In the genomic region with DNA sequence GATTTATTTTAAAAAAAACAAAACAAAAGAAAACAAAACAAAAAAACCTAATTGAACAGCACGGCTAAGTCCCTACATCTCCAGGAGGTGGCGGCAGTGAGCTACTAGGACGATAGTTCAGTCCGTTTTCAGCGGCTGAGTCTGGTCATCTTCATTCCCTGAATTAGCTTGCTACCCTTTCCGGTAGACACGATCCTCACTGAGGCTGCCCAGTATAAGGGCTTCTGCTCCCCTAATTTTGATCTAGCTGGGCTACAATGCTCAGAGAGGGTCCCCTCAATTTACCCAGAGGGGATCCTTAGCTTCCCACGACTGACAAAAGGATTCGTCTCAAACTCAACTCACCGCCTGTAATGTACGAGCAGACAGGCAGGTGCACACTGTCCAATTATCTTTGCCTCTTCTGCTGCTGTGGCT, we compare ENCODE assay signal across 8 mouse cellular contexts. TPM values are rescaled to one million over a fixed set of nuclear protein-coding genes. Genes with fewer than 3 reads are reported as not detected.
A peak's percentile ranks its signal among the peaks of the same experiment; 100 is the strongest.
DNase-seq lines count a peak whose midpoint lies in the region; ATAC-seq and TF ChIP-seq lines count a peak whose summit lies in the region.

No protein-coding gene starts in this region.

- no peak overlapping the region for H3ac ChIP-seq in C2C12 (ENCODE audit: control insufficient read depth, insufficient read length, low read depth)
- H3ac ChIP-seq in myocyte (ENCODE audit: control insufficient read depth, insufficient read length): no peak overlapping the region

- H3K27me3 ChIP-seq in C2C12 (ENCODE audit: control insufficient read depth, insufficient read depth, insufficient read length) (no peaks in the 10 kb centered on the region), myocyte (ENCODE audit: control insufficient read depth, insufficient read depth, insufficient read length) (no peaks in the 10 kb centered on the region)
- H3K27me3 ChIP-seq in embryonic facial prominence, embryonic 15.5 days: no peaks in the 10 kb centered on the region
- no peaks in the 10 kb centered on the region for H3K27me3 ChIP-seq in heart, embryonic 11.5 days (ENCODE audit: control insufficient read depth, insufficient read depth, low read length)
- H3K27me3 ChIP-seq in kidney, embryonic 14.5 days (ENCODE audit: control insufficient read depth, insufficient read depth, low read length): no peaks in the 10 kb centered on the region
- no peaks in the 10 kb centered on the region for H3K27me3 ChIP-seq in liver, adult 2 months (ENCODE audit: control insufficient read depth, insufficient read depth, low read length)

- 0 out of 2 replicates have a peak overlapping the region, but pooled peaks have one; percentile 23 for H3K9ac ChIP-seq in embryonic facial prominence, embryonic 15.5 days
- no peak overlapping the region; the same call in 1 of the 2 replicates for H3K9ac ChIP-seq in heart, embryonic 11.5 days (ENCODE audit: low read depth, low read length)
- peak overlapping the region; percentile 31; the same call in 1 of the 2 replicates for H3K9ac ChIP-seq in kidney, embryonic 14.5 days (ENCODE audit: low read depth, low read length)
- no peak overlapping the region for H3K9ac ChIP-seq in liver, adult 2 months (ENCODE audit: low read depth, low read length)

- no peaks in the 10 kb centered on the region for H3K79me2 ChIP-seq in C2C12 (ENCODE audit: control insufficient read depth, insufficient read depth)
- H3K79me2 ChIP-seq in liver, adult 2 months (ENCODE audit: control insufficient read depth, insufficient read depth, low read length): no peaks in the 10 kb centered on the region
- H3K79me2 ChIP-seq in myocyte (ENCODE audit: control insufficient read depth, insufficient read depth): no peaks in the 10 kb centered on the region

- no peak for TF ChIP-seq POLR2A in bone marrow, adult 2 months (IDR thresholded peaks at IDR 0.05; ENCODE audit: borderline replicate concordance, control insufficient read depth, low read depth, low read length)
- TF ChIP-seq POLR2A in liver, adult 2 months (IDR thresholded peaks at IDR 0.05; ENCODE audit: extremely low read depth, insufficient read depth, low read length): no peak
- TF ChIP-seq POLR2A in myocyte (IDR thresholded peaks at IDR 0.05; ENCODE audit: insufficient read length, low read depth): no peak

- peak; percentile 68 for DNase-seq in liver, adult 2 months (ENCODE audit: extremely low read depth, low read depth, low spot score)
- peak; percentile 74 to 92 for DNase-seq in spleen, postnatal 4 days (ENCODE audit: low spot score in 2 of 2)

- H3K27ac ChIP-seq in bone marrow, adult 2 months (ENCODE audit: control insufficient read depth, insufficient read depth, low read depth, low read length, poor library complexity): no peak overlapping the region
- no peak overlapping the region for H3K27ac ChIP-seq in embryonic facial prominence, embryonic 15.5 days (replicated peaks)
- no peak overlapping the region for H3K27ac ChIP-seq in heart, embryonic 11.5 days (ENCODE audit: low read depth, low read length)
- no peak overlapping the region for H3K27ac ChIP-seq in kidney, embryonic 14.5 days (ENCODE audit: low read depth, low read length)
- H3K27ac ChIP-seq in liver, adult 2 months (replicated peaks; ENCODE audit: insufficient read depth, low read depth, low read length): no peak overlapping the region

- WGBS in bone marrow, adult 2 months: 4% methylated on average over 11 of the region's 11 CpGs
- 10% methylated on average over 11 of the region's 11 CpGs for WGBS in embryonic facial prominence, embryonic 15.5 days
- WGBS in heart, embryonic 11.5 days (ENCODE audit: insufficient replicate concordance): 17% methylated on average over 11 of the region's 11 CpGs
- WGBS in kidney, embryonic 14.5 days: 20% methylated on average over 11 of the region's 11 CpGs
- WGBS in liver, adult 2 months: 20% methylated on average over 11 of the region's 11 CpGs

- H3K79me3 ChIP-seq in C2C12 (ENCODE audit: low read depth): no peaks in the 10 kb centered on the region

- 0 out of 2 replicates have a peak, but pooled peaks have one; percentile 41 for ATAC-seq in embryonic facial prominence, embryonic 15.5 days (ENCODE audit: insufficient number of reproducible peaks, low FRiP score, low TSS enrichment, low read depth)
- ATAC-seq in heart, embryonic 11.5 days (replicated peaks; ENCODE audit: insufficient number of reproducible peaks, low FRiP score, low TSS enrichment): no peak
- peak; percentile 59; the same call in 1 of the 2 replicates for ATAC-seq in kidney, embryonic 14.5 days (ENCODE audit: low FRiP score, low TSS enrichment)

- H3K4me2 ChIP-seq in embryonic facial prominence, embryonic 15.5 days (replicated peaks): peak overlapping the region; percentile 58
- peak overlapping the region; percentile 54 for H3K4me2 ChIP-seq in heart, embryonic 11.5 days
- H3K4me2 ChIP-seq in kidney, embryonic 14.5 days (replicated peaks; ENCODE audit: low read depth, low read length): peak overlapping the region; percentile 40
- H3K4me2 ChIP-seq in myocyte (ENCODE audit: low read depth): peak overlapping the region; percentile 68

- no peaks in the 10 kb centered on the region for H3K36me3 ChIP-seq in C2C12 (ENCODE audit: control insufficient read depth, insufficient read depth)
- H3K36me3 ChIP-seq in embryonic facial prominence, embryonic 15.5 days: no peaks in the 10 kb centered on the region
- no peaks in the 10 kb centered on the region for H3K36me3 ChIP-seq in heart, embryonic 11.5 days (ENCODE audit: control insufficient read depth, insufficient read depth, low read length)
- H3K36me3 ChIP-seq in kidney, embryonic 14.5 days (ENCODE audit: control insufficient read depth, insufficient read depth, low read length): no peaks in the 10 kb centered on the region
- no peaks in the 10 kb centered on the region for H3K36me3 ChIP-seq in liver, adult 2 months (ENCODE audit: control insufficient read depth, insufficient read depth, low read length)
- H3K36me3 ChIP-seq in myocyte (ENCODE audit: control insufficient read depth, insufficient read depth): no peaks in the 10 kb centered on the region

- TF ChIP-seq CTCF in C2C12 (IDR thresholded peaks at IDR 0.05; ENCODE audit: control insufficient read depth, insufficient read depth, insufficient read length): peak; percentile 45
- TF ChIP-seq CTCF in bone marrow, adult 2 months (IDR thresholded peaks at IDR 0.05; ENCODE audit: control insufficient read depth, insufficient read depth, low read length): peak; percentile 91
- peak; percentile 87 for TF ChIP-seq CTCF in liver, adult 2 months (IDR thresholded peaks at IDR 0.05; ENCODE audit: low read depth, low read length)

- H3K4me1 ChIP-seq in bone marrow, adult 2 months (ENCODE audit: control insufficient read depth, insufficient read depth, low read length): no peaks in the 10 kb centered on the region
- H3K4me1 ChIP-seq in embryonic facial prominence, embryonic 15.5 days: peaks cover 20% of the 10 kb centered on the region
- H3K4me1 ChIP-seq in heart, embryonic 11.5 days (ENCODE audit: control insufficient read depth, insufficient read depth, low read length): peaks cover 14% of the 10 kb centered on the region
- H3K4me1 ChIP-seq in kidney, embryonic 14.5 days (ENCODE audit: control insufficient read depth, insufficient read depth, low read length): peaks cover 5% of the 10 kb centered on the region
- peaks cover 2% of the 10 kb centered on the region; the same call in 1 of the 2 replicates for H3K4me1 ChIP-seq in liver, adult 2 months (ENCODE audit: control insufficient read depth, insufficient read depth, low read length)

- no peaks in the 10 kb centered on the region for H3K9me3 ChIP-seq in embryonic facial prominence, embryonic 15.5 days (replicated peaks)
- no peaks in the 10 kb centered on the region for H3K9me3 ChIP-seq in heart, embryonic 11.5 days (replicated peaks; ENCODE audit: control insufficient read depth, low read length)
- no peaks in the 10 kb centered on the region for H3K9me3 ChIP-seq in kidney, embryonic 14.5 days (ENCODE audit: control insufficient read depth, low read length)

- no peak overlapping the region for H3K4me3 ChIP-seq in C2C12 (ENCODE audit: insufficient read depth, poor library complexity, severe bottlenecking)
- no peak overlapping the region for H3K4me3 ChIP-seq in bone marrow, adult 2 months (replicated peaks; ENCODE audit: control insufficient read depth, low read depth, low read length)
- H3K4me3 ChIP-seq in embryonic facial prominence, embryonic 15.5 days (replicated peaks): peak overlapping the region; percentile 33
- H3K4me3 ChIP-seq in heart, embryonic 11.5 days (ENCODE audit: low read depth, low read length): peak overlapping the region; percentile 16
- peak overlapping the region; percentile 16; the same call in 1 of the 2 replicates for H3K4me3 ChIP-seq in kidney, embryonic 14.5 days (ENCODE audit: low read length)
- no peak overlapping the region for H3K4me3 ChIP-seq in liver, adult 2 months (ENCODE audit: insufficient read depth, low read depth, low read length)
- H3K4me3 ChIP-seq in myocyte: no peak overlapping the region

TF ChIP-seq in C2C12, 6 proteins besides CTCF, POLR2A, EP300 and RAD21 (continues in another document):
- no peak for TF ChIP-seq MYOD1 (IDR thresholded peaks at IDR 0.05; ENCODE audit: control insufficient read depth, insufficient read length, low read depth)

TF ChIP-seq in myocyte, 11 proteins besides CTCF, POLR2A, EP300 and RAD21 (continues in another document):
- TF ChIP-seq POLR2AphosphoS2 (IDR thresholded peaks at IDR 0.05; ENCODE audit: insufficient read length, low read depth): no peak
- TF ChIP-seq E2F4 (IDR thresholded peaks at IDR 0.05; ENCODE audit: insufficient read depth): no peak

RNA-seq across cellular contexts. Expression of a gene that starts 21.8 kb away (rescaled TPM):
- polyA plus RNA-seq in C2C12 (2012; fragmentation: generic; extraction: Trizol) (19.2 TPM), myocyte (2012; fragmentation: generic; extraction: Trizol) (12.5 TPM)
- 153 and 239 TPM in 2 replicates for polyA plus RNA-seq in bone marrow, adult 2 months (2011; ENCODE audit: insufficient read depth, insufficient read length, low replicate concordance, missing spikeins)
- 107 and 114 TPM in 2 replicates for polyA plus RNA-seq in embryonic facial prominence, embryonic 15.5 days (2015; fragmentation: Nextera tagmentation; extraction: Ambion mirVana)
- 94.9 and 96.1 TPM in 2 replicates for polyA plus RNA-seq in heart, embryonic 11.5 days (2014; fragmentation: Nextera tagmentation; extraction: Ambion mirVana)
- 115 and 168 TPM in 2 replicates for polyA plus RNA-seq in kidney, embryonic 14.5 days (2014; fragmentation: Nextera tagmentation; extraction: Ambion mirVana)
- 56.0 and 73.1 TPM in 2 replicates for total RNA-seq in liver, adult 2 months (2014; rRNA removed)
- polyA plus RNA-seq in liver, adult 2 months (2012; rRNA removed): 4.7 and 6.9 TPM in 2 replicates

RNA-seq across cellular contexts. Expression of a gene that starts 57.1 kb away (rescaled TPM):
- 6.1 TPM for polyA plus RNA-seq in C2C12 (2012; fragmentation: generic; extraction: Trizol)
- polyA plus RNA-seq in bone marrow, adult 2 months (2011; ENCODE audit: insufficient read depth, insufficient read length, low replicate concordance, missing spikeins): 17.4 TPM in 2 replicates
- polyA plus RNA-seq in embryonic facial prominence, embryonic 15.5 days (2015; fragmentation: Nextera tagmentation; extraction: Ambion mirVana): 1.1 and 1.2 TPM in 2 replicates
- 1.5 and 2.1 TPM in 2 replicates for polyA plus RNA-seq in heart, embryonic 11.5 days (2014; fragmentation: Nextera tagmentation; extraction: Ambion mirVana)
- polyA plus RNA-seq in kidney, embryonic 14.5 days (2014; fragmentation: Nextera tagmentation; extraction: Ambion mirVana): 2.9 and 3.8 TPM in 2 replicates
- 0.13 TPM in 1 of 2 replicates, not detected in the other for total RNA-seq in liver, adult 2 months (2014; rRNA removed)
- 0.05 TPM in 1 of 2 replicates, not detected in the other for polyA plus RNA-seq in liver, adult 2 months (2012; rRNA removed)
- 1.3 TPM for polyA plus RNA-seq in myocyte (2012; fragmentation: generic; extraction: Trizol)

Comparison
In these comparisons a context has a peak if more than half of its experiments do, and no peak if none do; other contexts are left out.
1. H3K4me3 ChIP-seq: peak in embryonic facial prominence, embryonic 15.5 days (single experiment), heart, embryonic 11.5 days (single experiment) and kidney, embryonic 14.5 days (single experiment); none in C2C12 (single experiment), bone marrow, adult 2 months (single experiment), liver, adult 2 months (single experiment) and myocyte (single experiment).
2. H3K9ac ChIP-seq: peak in embryonic facial prominence, embryonic 15.5 days (single experiment) and kidney, embryonic 14.5 days (single experiment); none in heart, embryonic 11.5 days (single experiment) and liver, adult 2 months (single experiment).
3. Peak in every context shown above with its lines, with median percentiles within 50 percentile points of each other: CTCF ChIP-seq and H3K4me2 ChIP-seq.